Mouse (Mus musculus) embryonic facial prominence, embryonic 15.5 days (tissue): Measurements from ENCODE around the gene Psmd10. TPM values are rescaled to one million over a fixed set of nuclear protein-coding genes. Genes with fewer than 3 reads are reported as not detected.

Source experiments
- ATAC-seq: fragments of 200-750 bp; cut with Nextera tagmentation; 2 replicates; pipeline ENCODE4 v1.8.0; 2017; ENCODE audit warnings: low read depth, moderate TSS enrichment; ENCODE audit not compliant: insufficient number of reproducible peaks, low FRiP score, low TSS enrichment
- H3K27ac ChIP-seq: fragments of 300-500 bp; sonication (generic); replicated peaks from 2 replicates; pipeline ENCODE4 v1.5.1; 2015; ENCODE audit warnings: mild to moderate bottlenecking, inconsistent platforms
- H3K27me3 ChIP-seq: fragments of 300-500 bp; sonication (generic); 2 replicates; pipeline ENCODE4 v1.6.1; 2015; ENCODE audit warnings: inconsistent platforms
- H3K36me3 ChIP-seq: fragments of 300-500 bp; sonication (generic); 2 replicates; pipeline ENCODE4 v1.6.1; 2015; ENCODE audit warnings: mild to moderate bottlenecking, inconsistent platforms
- H3K4me1 ChIP-seq: fragments of 300-500 bp; sonication (generic); 2 replicates; pipeline ENCODE4 v1.6.1; 2015; ENCODE audit warnings: inconsistent platforms
- H3K4me2 ChIP-seq: fragments of 300-500 bp; sonication (generic); replicated peaks from 2 replicates; pipeline ENCODE4 v1.6.1; 2015; ENCODE audit warnings: mild to moderate bottlenecking, inconsistent platforms
- H3K4me3 ChIP-seq: fragments of 300-500 bp; sonication (generic); replicated peaks from 2 replicates; pipeline ENCODE4 v1.5.1; 2015; ENCODE audit warnings: mild to moderate bottlenecking, inconsistent platforms
- H3K9ac ChIP-seq: fragments of 300-500 bp; sonication (generic); 2 replicates; pipeline ENCODE4 v1.6.1; 2015; ENCODE audit warnings: inconsistent platforms
- H3K9me3 ChIP-seq: fragments of 300-500 bp; sonication (generic); replicated peaks from 2 replicates; pipeline ENCODE4 v1.6.1; 2016; ENCODE audit warnings: inconsistent platforms
- WGBS: fragments of 180-500 bp; shearing (Covaris S2); methylation state at CpG from one replicate; pipeline ENCODE4 v1.1.7; 2015; 5-methylcytosine and 5-hydroxymethylcytosine counted together
- polyA plus RNA-seq: library from polyadenylated mRNA; unstranded; fragments of >200 nt; fragmentation: Nextera tagmentation; extraction: Ambion mirVana; gene quantifications from 2 replicates; pipeline ENCODE4 v1.2.1, GENCODE M21; 2015

Psmd10 gene
- polyA plus RNA-seq, 1 experiment from 2014 or later = 45.0 TPM

GRCm38 (mm10) chrX:140956959-140957358 lies 431 bp upstream of the Psmd10 start:
- H3K4me2 ChIP-seq = peak overlapping the region; percentile 56
- H3K9me3 ChIP-seq = no peaks in the 10 kb centered on the region
- H3K27ac ChIP-seq = no peak overlapping the region
- peak overlapping the region; percentile 55 for H3K4me3 ChIP-seq
- ATAC-seq = 0 out of 2 replicates have a peak, but pooled peaks have one; percentile 59
- H3K27me3 ChIP-seq = no peaks in the 10 kb centered on the region
- H3K9ac ChIP-seq = peak overlapping the region; percentile 26; the same call in 1 of the 2 replicates
- WGBS = 23% methylated on average over 5 of the region's 5 CpGs
- H3K36me3 ChIP-seq = no peaks in the 10 kb centered on the region
- H3K4me1 ChIP-seq = no peaks in the 10 kb centered on the region

DNA sequence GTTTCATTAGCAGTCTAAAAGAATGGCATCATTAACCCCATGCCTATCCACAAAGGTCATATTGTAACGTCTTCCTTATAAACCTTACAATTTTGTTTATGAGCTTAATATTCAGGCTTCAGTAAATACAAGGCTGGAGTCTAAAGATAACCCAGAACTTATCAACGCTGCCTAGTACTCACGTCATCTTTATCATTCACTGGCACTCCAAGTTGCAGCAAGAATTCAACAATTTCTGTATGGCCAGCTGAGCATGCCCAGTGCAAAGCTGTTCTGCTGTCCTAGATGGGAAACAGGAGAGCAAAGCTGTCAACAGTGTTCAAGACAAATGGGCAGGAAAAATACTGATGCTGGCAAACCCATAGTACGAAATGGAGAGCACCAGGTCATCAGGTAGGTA lies 2.9 kb downstream of the Psmd10 start:
- WGBS = 83% methylated on average over 4 of the region's 4 CpGs
- H3K4me3 ChIP-seq = no peak overlapping the region
- no peak for ATAC-seq
- H3K9me3 ChIP-seq = no peaks in the 10 kb centered on the region
- H3K4me1 ChIP-seq = no peaks in the 10 kb centered on the region
- no peak overlapping the region for H3K9ac ChIP-seq
- H3K27ac ChIP-seq = no peak overlapping the region
- H3K36me3 ChIP-seq = no peaks in the 10 kb centered on the region
- H3K4me2 ChIP-seq = no peak overlapping the region
- H3K27me3 ChIP-seq = peaks cover 5% of the 10 kb centered on the region; the same call in 1 of the 2 replicates

DNA sequence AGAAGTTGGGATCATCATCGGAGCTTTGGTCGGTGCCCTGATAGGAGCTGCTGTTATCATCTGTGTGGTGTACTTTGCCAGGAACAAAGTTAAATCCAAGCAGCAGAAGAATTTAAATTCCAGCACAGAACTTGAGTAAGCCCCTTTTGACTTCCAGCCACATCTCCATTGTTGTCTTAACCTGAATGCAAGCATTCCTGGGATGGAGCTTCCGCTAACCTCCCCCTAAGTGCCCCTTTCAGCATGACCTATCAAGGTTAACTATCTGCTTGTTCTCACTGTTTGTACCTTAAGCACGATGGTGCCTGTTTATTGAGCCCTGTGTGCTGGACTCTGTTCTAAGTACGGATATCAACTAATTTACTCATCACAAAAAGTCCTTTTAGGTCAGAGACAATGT lies 20.3 kb downstream of the Psmd10 start:
- ATAC-seq = no peak
- 60% methylated on average over 5 of the region's 5 CpGs for WGBS
- Histone ChIP-seq H3K9me3 (no peaks in the 10 kb centered on the region), H3K4me1 (no peaks in the 10 kb centered on the region), H3K36me3 (no peaks in the 10 kb centered on the region), H3K9ac (no peak overlapping the region), H3K4me2 (no peak overlapping the region), H3K27me3 (peaks cover 2% of the 10 kb centered on the region; the same call in 1 of the 2 replicates), H3K4me3 (no peak overlapping the region), H3K27ac (no peak overlapping the region)

- Histone ChIP-seq H3K9ac (no peak overlapping the region), H3K9me3 (no peaks in the 10 kb centered on the region), H3K4me3 (no peak overlapping the region), H3K36me3 (no peaks in the 10 kb centered on the region), H3K4me1 (no peaks in the 10 kb centered on the region), H3K27me3 (peaks cover 4% of the 10 kb centered on the region; the same call in 1 of the 2 replicates), H3K4me2 (no peak overlapping the region), H3K27ac (no peak overlapping the region)
- no peak for ATAC-seq
- 80% methylated on average over 3 of the region's 3 CpGs for WGBS
Measured at GRCm38 (mm10) chrX:140933263-140933662, 23.3 kb downstream of the Psmd10 start.

GRCm38 (mm10) chrX:140932066-140932465 lies 24.5 kb downstream of the Psmd10 start:
- Histone ChIP-seq H3K9ac (no peak overlapping the region), H3K4me2 (no peak overlapping the region), H3K9me3 (no peaks in the 10 kb centered on the region), H3K27me3 (peaks cover 6% of the 10 kb centered on the region; the same call in 1 of the 2 replicates), H3K4me1 (no peaks in the 10 kb centered on the region), H3K4me3 (no peak overlapping the region), H3K27ac (no peak overlapping the region), H3K36me3 (no peaks in the 10 kb centered on the region)
- ATAC-seq = no peak
- WGBS = 60% methylated on average over 3 of the region's 3 CpGs

GRCm38 (mm10) chrX:140921321-140921720 lies 35.2 kb downstream of the Psmd10 start:
- H3K27me3 ChIP-seq = peaks cover 16% of the 10 kb centered on the region
- H3K4me1 ChIP-seq = no peaks in the 10 kb centered on the region
- WGBS = 53% methylated on average over 6 of the region's 6 CpGs

DNA sequence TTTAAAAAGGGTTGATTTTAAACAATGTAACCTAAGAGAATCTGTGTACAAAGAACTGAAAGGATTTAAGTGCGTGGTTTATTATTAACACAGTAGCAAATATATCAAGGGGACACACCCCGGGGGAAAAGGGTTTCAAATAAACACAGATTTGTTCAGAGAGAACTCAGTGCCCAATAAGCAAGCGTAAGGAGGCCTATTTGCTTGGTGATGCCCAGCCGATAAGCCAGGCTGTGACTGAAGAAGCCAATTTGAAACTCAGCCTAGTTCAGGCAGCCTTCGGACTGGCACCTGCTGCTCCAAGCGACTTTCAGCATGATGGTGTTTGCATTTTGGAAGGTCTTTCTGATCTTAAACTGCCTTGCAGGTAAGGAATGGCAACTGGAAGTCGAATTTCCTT lies 49.2 kb downstream of the Psmd10 start, which contains the start of gene Vsig1:
Gene Vsig1 (plus strand): TSS at position 249 of the 400 bp plus-strand sequence.
- Histone ChIP-seq H3K36me3 (no peaks in the 10 kb centered on the region), H3K27me3 (peaks cover 6% of the 10 kb centered on the region; the same call in 1 of the 2 replicates), H3K4me2 (no peak within 1 kb of the TSS), H3K27ac (no peak within 1 kb of the TSS), H3K9ac (no peak within 1 kb of the TSS), H3K4me3 (no peak within 1 kb of the TSS), H3K4me1 (no peaks in the 10 kb centered on the region), H3K9me3 (no peaks in the 10 kb centered on the region)
- no peak for ATAC-seq
- WGBS = 65% methylated on average over 7 of the region's 7 CpGs

More at GRCm38 (mm10) chrX:140921321-140921720, 35.2 kb downstream of the Psmd10 start:
- peak; percentile 51; the same call in 1 of the 2 replicates for ATAC-seq
- Histone ChIP-seq H3K36me3 (no peaks in the 10 kb centered on the region), H3K9ac (no peak overlapping the region), H3K9me3 (no peaks in the 10 kb centered on the region), H3K4me3 (no peak overlapping the region), H3K27ac (peak overlapping the region; percentile 65), H3K4me2 (no peak overlapping the region)

- Histone ChIP-seq H3K4me3 (no peak overlapping the region), H3K4me1 (no peaks in the 10 kb centered on the region), H3K27me3 (peaks cover 3% of the 10 kb centered on the region; the same call in 1 of the 2 replicates), H3K36me3 (no peaks in the 10 kb centered on the region), H3K9ac (no peak overlapping the region), H3K27ac (no peak overlapping the region), H3K4me2 (no peak overlapping the region), H3K9me3 (no peaks in the 10 kb centered on the region)
- WGBS = 64% methylated on average over 3 of the region's 3 CpGs
- ATAC-seq = no peak
Measured at GRCm38 (mm10) chrX:140903487-140903886, 53.0 kb downstream of the Psmd10 start.

Other genes starting within 250 kb of the Psmd10 start
- gene Tex13b, start 143.3 kb downstream of the Psmd10 start, polyA plus RNA-seq = 0.12 TPM in 1 of 2 replicates, not detected in the other
- 0.25 and 0.33 TPM in 2 replicates for gene Vsig1, start 49.1 kb downstream of the Psmd10 start, polyA plus RNA-seq
- 22.1 and 24.9 TPM in 2 replicates for gene Atg4a, start 179 bp upstream of the Psmd10 start, polyA plus RNA-seq